Mouse (Mus musculus): ENCODE results near the gene Ssx2ip. TPM values are rescaled to one million over a fixed set of nuclear protein-coding genes. Genes with fewer than 3 reads are reported as not detected.

The Ssx2ip gene
- total RNA-seq (2021) = 10 to 100 TPM; 25.2 to 28.8 TPM
- long read RNA-seq, experiment 1, transcript Ssx2ip-204 (14 exons, 3,446 nt) = minor isoform, 8 of 91 reads
- long read RNA-seq, experiment 1, transcript Ssx2ip-203 (14 exons, 3,232 nt) = major isoform, 9 of 91 reads
- long read RNA-seq, experiment 1, transcript Ssx2ip-201 (14 exons, 3,410 nt) = minor isoform, 6 of 91 reads
- long read RNA-seq, experiment 1, partial matches to known transcripts = 2 of 91 reads
- long read RNA-seq, experiment 1, other reads (novel, unspliced or antisense) = 66 of 91 reads
- long read RNA-seq, experiment 2, transcript Ssx2ip-201 (14 exons, 3,410 nt) = minor isoform, 8 of 114 reads
- long read RNA-seq, experiment 2, transcript Ssx2ip-203 (14 exons, 3,232 nt) = minor isoform, 7 of 114 reads
- long read RNA-seq, experiment 2, transcript Ssx2ip-204 (14 exons, 3,446 nt) = major isoform, 16 of 114 reads
- long read RNA-seq, experiment 2, partial matches to known transcripts = 4 of 114 reads
- long read RNA-seq, experiment 2, other reads (novel, unspliced or antisense) = 79 of 114 reads

DNA sequence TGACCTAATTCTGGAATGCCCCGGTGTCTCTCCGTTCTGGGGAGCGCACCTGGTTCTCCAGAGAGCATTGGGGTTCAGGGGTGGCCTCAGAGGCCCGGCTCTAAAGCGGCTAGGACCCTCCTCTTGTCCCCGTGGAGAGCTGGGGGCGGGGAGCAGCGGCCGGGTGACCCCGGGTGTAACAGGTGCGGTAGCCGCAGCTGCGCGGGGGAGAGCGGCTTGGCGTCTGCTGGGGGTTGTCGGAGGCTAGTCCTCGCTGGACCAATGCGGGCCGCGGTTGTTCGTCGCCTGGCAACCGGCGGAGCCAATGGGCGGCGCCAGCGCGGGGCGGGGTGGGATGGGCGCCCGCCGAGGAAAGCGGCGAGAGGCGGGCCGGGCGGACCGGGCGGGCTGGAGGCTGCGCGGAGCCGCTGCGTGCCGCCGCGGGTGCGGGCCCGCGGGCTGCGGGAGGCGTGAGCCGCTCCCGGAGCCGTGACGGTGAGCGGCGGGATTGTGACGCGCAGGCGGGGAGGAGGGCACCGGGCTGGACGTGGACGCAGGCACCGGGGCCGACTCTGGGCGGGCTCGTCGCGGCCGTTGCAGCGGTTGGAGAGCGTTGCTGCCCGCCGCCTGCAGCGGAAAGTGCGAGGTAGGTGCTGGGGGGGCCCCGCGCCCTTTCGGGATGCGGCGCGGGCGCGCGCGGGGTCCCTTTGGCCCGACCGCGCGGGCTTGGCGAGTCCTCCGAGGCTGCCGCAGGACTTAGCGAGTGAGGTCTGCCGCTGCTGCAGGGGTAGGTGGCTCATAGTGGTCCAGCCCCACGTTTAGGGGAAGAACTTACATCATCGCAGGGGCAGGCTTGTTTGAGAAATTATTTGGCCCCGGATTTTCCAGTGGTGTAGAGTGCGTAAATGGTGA is at the start of gene Ssx2ip:
Gene Ssx2ip (plus strand): TSS at position 332 of the 891 bp plus-strand sequence.
- DNase-seq = peak; percentile 99
- peak within 1 kb of the TSS; percentile 95 for H3K4me3 ChIP-seq
- intact Hi-C loops (cut with DNase I) = loop anchor here (5.0 kb wide), 1 partner anchor 118 kb away; the partner anchor contains the start of gene Rpf1
- peak within 1 kb of the TSS; percentile 94 for H3K27ac ChIP-seq
- no peak for TF ChIP-seq CTCF (IDR thresholded peaks at IDR 0.05)

DNA sequence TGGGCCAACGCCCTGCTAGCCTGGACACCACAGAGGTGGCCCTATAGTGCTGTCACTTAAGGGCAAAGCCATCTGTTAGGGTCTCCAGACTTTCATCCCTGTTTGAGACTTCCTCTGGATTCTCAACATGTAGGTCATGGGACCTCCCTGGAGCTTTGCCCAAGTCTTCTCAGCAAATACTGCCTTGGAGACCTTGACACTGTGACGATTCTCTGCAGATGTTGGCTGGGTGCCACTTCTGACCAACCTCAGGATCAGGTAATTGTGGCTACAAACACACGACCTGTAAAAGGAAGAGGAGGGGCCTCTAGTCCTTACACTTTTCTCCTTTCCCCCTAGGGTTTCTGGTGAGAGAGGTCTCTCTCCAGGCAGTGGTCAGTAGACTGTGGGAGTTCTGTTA is 49.3 kb upstream of the Ssx2ip start:
- TF ChIP-seq CTCF (IDR thresholded peaks at IDR 0.05) = no peak
- no peak for DNase-seq
- no peak overlapping the region for H3K4me3 ChIP-seq
- H3K27ac ChIP-seq = no peak overlapping the region
- intact Hi-C loops (cut with DNase I) = no loop called here

DNA sequence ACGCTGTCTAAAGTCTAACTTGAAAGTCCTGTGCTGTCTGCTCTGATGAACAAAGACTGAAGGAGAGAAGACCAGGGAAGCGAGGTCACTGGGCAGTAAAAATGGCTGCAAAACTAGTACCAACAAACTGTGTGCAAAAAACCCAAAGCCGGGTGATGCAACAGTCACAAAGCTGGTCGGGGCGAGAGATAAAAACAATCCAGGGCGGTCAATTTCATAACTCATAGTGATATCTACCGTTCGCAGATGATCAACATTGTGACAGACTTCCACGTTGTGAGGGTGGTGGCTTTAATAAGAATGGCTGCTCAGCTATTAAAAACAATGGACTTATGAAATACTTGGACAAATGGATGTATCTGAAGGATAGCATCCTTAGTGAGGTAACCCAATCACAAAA is 39.0 kb upstream of the Ssx2ip start:
- no peak overlapping the region for H3K27ac ChIP-seq
- no peak for DNase-seq
- no peak overlapping the region for H3K4me3 ChIP-seq
- TF ChIP-seq CTCF (IDR thresholded peaks at IDR 0.05) = no peak
- intact Hi-C loops (cut with DNase I) = no loop called here

DNA sequence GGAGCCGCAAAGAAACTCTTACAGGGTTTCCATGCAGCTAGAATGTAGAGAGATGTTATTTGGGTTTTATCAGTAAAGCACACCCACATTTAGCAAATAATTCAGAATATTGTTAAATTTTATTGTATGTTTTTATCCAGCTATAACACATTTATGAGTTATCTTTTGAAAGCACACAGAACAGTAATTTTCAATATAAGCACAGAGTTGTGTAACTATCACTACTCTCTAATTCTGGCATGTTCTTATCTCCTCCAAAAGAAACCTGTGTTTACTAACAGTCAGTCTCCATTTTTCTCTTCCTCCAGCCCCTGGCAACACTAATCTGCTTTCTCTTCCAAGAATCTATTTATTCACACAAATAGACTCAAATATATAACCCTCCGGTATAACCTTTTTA is 37.4 kb upstream of the Ssx2ip start:
- DNase-seq = no peak
- TF ChIP-seq CTCF (IDR thresholded peaks at IDR 0.05) = no peak
- intact Hi-C loops (cut with DNase I) = no loop called here
- no peak overlapping the region for H3K27ac ChIP-seq
- H3K4me3 ChIP-seq = no peak overlapping the region

DNA sequence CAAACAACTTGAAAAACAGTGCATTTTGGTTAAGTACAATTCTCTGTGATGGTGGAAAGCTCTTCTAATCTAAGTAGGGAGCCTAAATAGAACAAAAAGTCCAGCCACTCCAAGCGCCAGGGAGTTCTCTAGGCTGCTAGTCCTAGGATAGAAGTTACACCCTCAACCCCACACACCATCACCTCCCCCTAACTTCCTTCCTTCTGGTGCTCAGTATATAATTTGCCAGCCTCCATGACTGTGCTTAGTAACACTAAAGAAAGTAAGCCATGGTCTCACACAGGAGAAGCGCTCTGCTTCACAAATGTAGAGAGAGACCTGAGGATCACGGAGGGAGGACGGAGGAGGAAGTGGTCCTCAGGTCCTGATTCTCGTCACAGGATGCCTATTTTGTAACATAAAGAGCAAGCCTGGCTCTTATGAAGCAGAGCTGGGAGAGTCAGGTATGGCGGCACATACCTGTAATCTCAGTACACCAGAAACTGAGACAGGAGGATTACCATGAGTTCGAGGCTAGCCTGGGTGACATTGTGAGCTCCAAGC is 33.8 kb upstream of the Ssx2ip start:
- no peak overlapping the region for H3K27ac ChIP-seq
- H3K4me3 ChIP-seq = no peak overlapping the region
- no peak for TF ChIP-seq CTCF (IDR thresholded peaks at IDR 0.05)
- intact Hi-C loops (cut with DNase I) = no loop called here
- DNase-seq = no peak

DNA sequence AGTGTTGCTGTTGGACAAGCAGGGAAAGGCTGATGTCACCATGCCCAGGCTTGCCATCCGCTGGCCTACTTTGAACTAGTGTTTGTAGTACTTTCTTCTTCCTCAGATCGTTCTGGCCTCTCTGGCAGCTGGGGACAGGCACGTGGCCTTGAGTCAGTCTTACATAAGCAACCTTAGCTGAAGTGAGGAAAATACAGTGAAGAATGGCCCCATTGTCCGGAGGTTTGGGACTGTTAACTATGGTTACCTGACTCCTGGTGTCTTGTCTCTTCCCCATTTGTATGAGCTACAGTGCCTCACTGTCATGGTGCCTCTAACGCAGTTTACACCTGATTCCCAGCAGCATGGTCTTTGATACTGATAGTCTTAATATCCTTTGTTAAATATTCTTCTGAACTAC is 33.2 kb upstream of the Ssx2ip start:
- H3K4me3 ChIP-seq = no peak overlapping the region
- no peak overlapping the region for H3K27ac ChIP-seq
- DNase-seq = no peak
- intact Hi-C loops (cut with DNase I) = no loop called here
- TF ChIP-seq CTCF (IDR thresholded peaks at IDR 0.05) = no peak

DNA sequence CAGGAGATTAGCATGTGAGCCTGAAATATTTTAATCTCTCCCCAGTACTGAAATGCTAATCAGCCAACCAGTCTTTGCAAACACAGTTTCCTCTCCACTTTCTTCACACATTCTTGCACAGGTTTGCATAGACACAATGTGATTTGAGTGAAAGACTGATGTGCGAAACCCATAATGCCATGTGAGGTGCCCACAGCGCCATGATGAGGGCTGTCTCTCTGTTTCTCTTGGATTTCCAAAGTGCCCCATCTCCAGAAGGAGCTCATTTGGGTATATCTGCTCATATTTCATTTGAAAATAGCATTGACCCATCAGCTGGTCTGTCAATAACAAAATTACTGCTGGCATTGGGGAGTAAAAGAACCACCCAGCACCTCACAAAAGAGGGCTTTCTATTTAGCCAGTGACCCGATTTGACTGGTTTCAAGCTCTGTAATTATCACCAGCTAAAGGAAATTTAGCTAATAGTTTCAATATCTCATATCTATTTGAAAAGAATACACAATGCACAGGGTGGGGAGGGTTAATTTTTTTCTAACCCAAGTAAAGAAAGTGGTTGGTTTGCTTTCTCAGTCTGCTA is 29.8 kb upstream of the Ssx2ip start:
- intact Hi-C loops (cut with DNase I) = no loop called here
- no peak overlapping the region for H3K27ac ChIP-seq
- no peak for TF ChIP-seq CTCF (IDR thresholded peaks at IDR 0.05)
- DNase-seq = no peak
- H3K4me3 ChIP-seq = no peak overlapping the region

DNA sequence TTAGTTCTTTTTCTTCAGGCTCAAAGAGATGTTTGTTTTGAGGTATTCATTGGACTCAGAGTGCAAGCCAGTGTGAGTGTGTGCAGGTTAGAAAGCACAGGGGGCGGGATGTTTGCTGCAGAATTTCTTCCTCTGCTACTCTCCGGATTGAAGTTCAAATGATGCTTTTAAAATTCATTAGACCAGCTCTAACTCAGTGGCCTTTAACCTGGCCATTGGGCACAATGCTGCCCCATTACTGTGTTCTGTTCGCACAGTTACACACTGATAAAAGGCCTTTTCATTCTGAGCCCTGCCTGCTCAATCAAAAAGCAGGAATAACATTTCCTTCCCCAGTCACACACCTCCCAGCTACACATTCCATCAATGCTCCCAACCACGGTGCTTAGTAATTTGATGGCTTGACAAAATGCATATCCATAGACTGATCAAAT is 29.2 kb upstream of the Ssx2ip start:
- intact Hi-C loops (cut with DNase I) = no loop called here
- DNase-seq = no peak
- TF ChIP-seq CTCF (IDR thresholded peaks at IDR 0.05) = no peak
- no peak overlapping the region for H3K4me3 ChIP-seq
- H3K27ac ChIP-seq = no peak overlapping the region

DNA sequence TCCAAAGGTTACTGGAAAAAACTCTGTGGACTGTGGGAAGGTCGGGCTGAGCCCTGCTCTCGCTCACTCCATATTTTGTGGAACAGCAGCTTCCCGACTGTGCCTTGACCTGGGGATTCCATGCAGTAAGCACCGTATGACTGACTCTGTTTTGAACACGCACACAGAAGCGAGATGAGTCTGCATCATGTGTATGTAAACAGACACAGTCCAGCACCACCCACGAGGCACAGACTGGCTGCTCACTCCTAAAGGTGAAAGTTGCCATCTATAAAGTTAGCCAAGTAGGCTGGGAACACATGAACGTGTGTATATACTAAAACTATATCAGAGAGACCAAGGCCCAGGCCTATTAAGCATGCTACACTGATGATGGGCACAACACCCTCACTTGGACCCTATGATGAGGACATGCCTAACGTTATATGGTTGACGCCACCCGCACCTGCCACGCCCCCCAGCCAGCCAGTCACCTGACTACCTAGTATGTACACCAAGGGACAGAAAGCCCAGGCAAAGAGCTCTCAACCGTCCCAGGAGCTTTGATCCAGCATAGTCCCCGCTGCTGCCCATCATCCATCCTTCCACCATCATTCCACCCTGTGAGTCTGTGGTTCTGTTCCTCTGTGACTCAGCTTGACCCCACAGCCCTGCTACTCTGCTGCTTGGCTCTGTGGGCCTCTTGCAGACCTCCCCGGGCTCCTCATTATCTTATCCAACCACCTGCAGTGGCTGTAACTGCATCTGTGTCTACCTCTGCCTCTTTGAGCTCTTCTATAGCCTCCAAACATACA is 27.9 kb upstream of the Ssx2ip start:
- intact Hi-C loops (cut with DNase I) = no loop called here
- TF ChIP-seq CTCF (IDR thresholded peaks at IDR 0.05) = no peak
- Histone ChIP-seq H3K27ac (no peak overlapping the region), H3K4me3 (no peak overlapping the region)
- DNase-seq = no peak

DNA sequence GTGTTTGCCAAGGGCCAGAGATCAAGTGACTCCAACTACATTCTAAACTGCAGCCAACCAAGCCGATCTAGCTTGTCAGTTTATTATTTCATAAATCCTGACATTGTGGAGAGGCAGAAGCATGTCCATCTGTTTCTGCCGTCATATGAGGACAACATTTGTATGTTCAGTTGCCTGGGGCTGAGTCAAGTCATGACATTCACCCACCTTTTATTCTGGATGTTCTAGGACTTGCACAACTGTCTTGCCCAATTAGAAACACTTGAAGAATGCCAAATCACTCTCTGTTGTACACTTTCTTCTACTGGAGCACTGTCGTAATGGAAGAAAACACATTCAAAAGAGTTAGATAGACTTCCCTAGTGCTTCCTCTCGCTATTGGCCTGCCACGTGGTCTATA is 27.2 kb upstream of the Ssx2ip start:
- DNase-seq = no peak
- H3K27ac ChIP-seq = no peak overlapping the region
- TF ChIP-seq CTCF (IDR thresholded peaks at IDR 0.05) = no peak
- H3K4me3 ChIP-seq = no peak overlapping the region
- intact Hi-C loops (cut with DNase I) = no loop called here

DNA sequence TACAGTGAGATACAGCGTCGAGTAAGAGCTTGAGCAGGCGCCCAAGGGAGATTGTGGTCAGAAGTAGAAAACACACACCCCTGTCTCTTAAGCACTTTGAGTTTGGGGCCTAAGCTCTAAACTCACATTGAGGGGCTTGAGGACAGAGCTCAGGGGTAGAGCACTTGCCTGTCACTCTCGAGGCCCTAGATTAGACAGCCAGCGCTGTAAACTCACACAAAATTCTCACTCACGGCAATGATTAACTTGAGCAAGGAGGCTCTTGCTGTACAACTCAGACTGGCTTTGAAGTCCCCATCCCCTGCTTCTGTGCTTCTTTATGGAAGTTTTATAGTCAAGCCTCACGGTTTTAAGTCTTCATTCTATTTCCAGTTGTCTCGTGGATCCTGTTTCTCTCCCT is 25.7 kb upstream of the Ssx2ip start:
- H3K27ac ChIP-seq = no peak overlapping the region
- no peak for TF ChIP-seq CTCF (IDR thresholded peaks at IDR 0.05)
- H3K4me3 ChIP-seq = no peak overlapping the region
- intact Hi-C loops (cut with DNase I) = no loop called here
- DNase-seq = no peak
